Mouse (Mus musculus): Measurements from ENCODE around the gene Hoxd11. TPM values are rescaled to one million over a fixed set of nuclear protein-coding genes. Genes with fewer than 3 reads are reported as not detected.

Gene Hoxd11
- polyA plus RNA-seq, 1 experiment: not detected

GRCm38 (mm10) chr2:74658667-74659371 is 20.5 kb upstream of the Hoxd11 start:
- Histone ChIP-seq H3K4me3 (ENCODE audit: control insufficient read depth, low read depth, low read length) (no peak overlapping the region), H3K27ac (ENCODE audit: control insufficient read depth, insufficient read depth, low read depth, low read length) (no peak overlapping the region), H3K27me3 (ENCODE audit: control insufficient read depth, insufficient read depth, low read length) (peaks cover 21% of the 10 kb centered on the region), H3K4me1 (ENCODE audit: control insufficient read depth, insufficient read depth, low read length) (peaks cover 15% of the 10 kb centered on the region), H3K36me3 (ENCODE audit: control insufficient read depth, insufficient read depth, low read length) (no peaks in the 10 kb centered on the region)
- TF ChIP-seq CTCF (IDR thresholded peaks at IDR 0.05; ENCODE audit: control insufficient read depth, insufficient read depth, insufficient replicate concordance, low read depth, low read length) (no peak), POLR2A (IDR thresholded peaks at IDR 0.05; ENCODE audit: control insufficient read depth, low read depth, low read length) (no peak)

DNA sequence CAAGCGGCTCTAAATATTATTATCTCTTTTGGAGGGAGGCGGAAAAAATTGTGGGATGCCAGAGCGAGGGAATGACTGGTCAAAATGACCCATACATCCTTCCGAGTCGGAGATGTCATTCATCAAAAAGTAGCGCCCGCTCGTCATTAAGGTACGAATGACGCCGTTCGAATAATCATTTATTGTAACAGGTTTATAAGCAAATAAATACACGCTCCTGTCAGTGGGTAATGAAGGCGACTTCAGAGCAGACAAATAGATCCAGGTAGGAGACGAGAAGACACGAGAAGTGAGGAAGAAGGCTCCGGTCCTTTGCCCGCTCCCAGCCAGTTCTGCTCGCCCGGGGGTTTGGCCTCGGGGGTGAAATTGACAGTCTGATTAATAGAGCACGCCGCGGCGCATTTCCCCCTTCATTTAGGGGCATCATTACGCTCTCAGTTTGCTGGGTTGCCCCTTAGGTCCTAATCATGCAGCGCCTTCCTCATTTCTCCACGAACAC is 19.8 kb upstream of the Hoxd11 start, which contains the start of gene Evx2:
Evx2 (minus strand) TSS at position 51 of the 499 bp plus-strand sequence.
- Histone ChIP-seq H3K4me3 (ENCODE audit: control insufficient read depth, low read depth, low read length) (no peak within 1 kb of the TSS), H3K27ac (ENCODE audit: control insufficient read depth, insufficient read depth, low read depth, low read length) (no peak within 1 kb of the TSS), H3K27me3 (ENCODE audit: control insufficient read depth, insufficient read depth, low read length) (peaks cover 21% of the 10 kb centered on the region), H3K4me1 (ENCODE audit: control insufficient read depth, insufficient read depth, low read length) (peaks cover 15% of the 10 kb centered on the region), H3K36me3 (ENCODE audit: control insufficient read depth, insufficient read depth, low read length) (no peaks in the 10 kb centered on the region)
- TF ChIP-seq POLR2A (IDR thresholded peaks at IDR 0.05; ENCODE audit: control insufficient read depth, low read depth, low read length) (no peak), CTCF (IDR thresholded peaks at IDR 0.05; ENCODE audit: control insufficient read depth, insufficient read depth, insufficient replicate concordance, low read depth, low read length) (no peak)

GRCm38 (mm10) chr2:74660421-74661375 is 18.7 kb upstream of the Hoxd11 start:
- Histone ChIP-seq H3K36me3 (ENCODE audit: control insufficient read depth, insufficient read depth, low read length) (no peaks in the 10 kb centered on the region), H3K4me1 (ENCODE audit: control insufficient read depth, insufficient read depth, low read length) (peaks cover 15% of the 10 kb centered on the region), H3K4me3 (ENCODE audit: control insufficient read depth, low read depth, low read length) (no peak overlapping the region), H3K27ac (ENCODE audit: control insufficient read depth, insufficient read depth, low read depth, low read length) (no peak overlapping the region), H3K27me3 (ENCODE audit: control insufficient read depth, insufficient read depth, low read length) (peaks cover 19% of the 10 kb centered on the region)
- TF ChIP-seq CTCF (IDR thresholded peaks at IDR 0.05; ENCODE audit: control insufficient read depth, insufficient read depth, insufficient replicate concordance, low read depth, low read length): no peak
- no peak for TF ChIP-seq POLR2A (IDR thresholded peaks at IDR 0.05; ENCODE audit: control insufficient read depth, low read depth, low read length)

GRCm38 (mm10) chr2:74661685-74662084 is 17.7 kb upstream of the Hoxd11 start:
- no peak overlapping the region for H3K27ac ChIP-seq (ENCODE audit: control insufficient read depth, insufficient read depth, low read depth, low read length)
- H3K27me3 ChIP-seq (ENCODE audit: control insufficient read depth, insufficient read depth, low read length): peaks cover 17% of the 10 kb centered on the region
- no peak for TF ChIP-seq POLR2A (IDR thresholded peaks at IDR 0.05; ENCODE audit: control insufficient read depth, low read depth, low read length)
- no peak for TF ChIP-seq CTCF (IDR thresholded peaks at IDR 0.05; ENCODE audit: control insufficient read depth, insufficient read depth, insufficient replicate concordance, low read depth, low read length)
- peaks cover 15% of the 10 kb centered on the region for H3K4me1 ChIP-seq (ENCODE audit: control insufficient read depth, insufficient read depth, low read length)
- H3K4me3 ChIP-seq (ENCODE audit: control insufficient read depth, low read depth, low read length): no peak overlapping the region
- no peaks in the 10 kb centered on the region for H3K36me3 ChIP-seq (ENCODE audit: control insufficient read depth, insufficient read depth, low read length)

- H3K27me3 ChIP-seq (ENCODE audit: control insufficient read depth, insufficient read depth, low read length): peaks cover 20% of the 10 kb centered on the region
- H3K4me3 ChIP-seq (ENCODE audit: control insufficient read depth, low read depth, low read length): no peak overlapping the region
- H3K27ac ChIP-seq (ENCODE audit: control insufficient read depth, insufficient read depth, low read depth, low read length): no peak overlapping the region
- peak; percentile 46; the same call in 1 of the 2 replicates for TF ChIP-seq CTCF (IDR thresholded peaks at IDR 0.05; ENCODE audit: control insufficient read depth, insufficient read depth, insufficient replicate concordance, low read depth, low read length)
- no peak for TF ChIP-seq POLR2A (IDR thresholded peaks at IDR 0.05; ENCODE audit: control insufficient read depth, low read depth, low read length)
- H3K4me1 ChIP-seq (ENCODE audit: control insufficient read depth, insufficient read depth, low read length): peaks cover 11% of the 10 kb centered on the region
- H3K36me3 ChIP-seq (ENCODE audit: control insufficient read depth, insufficient read depth, low read length): no peaks in the 10 kb centered on the region
Measured at GRCm38 (mm10) chr2:74663291-74663925, 15.9 kb upstream of the Hoxd11 start.

- H3K36me3 ChIP-seq (ENCODE audit: control insufficient read depth, insufficient read depth, low read length): no peaks in the 10 kb centered on the region
- peaks cover 16% of the 10 kb centered on the region for H3K27me3 ChIP-seq (ENCODE audit: control insufficient read depth, insufficient read depth, low read length)
- TF ChIP-seq POLR2A (IDR thresholded peaks at IDR 0.05; ENCODE audit: control insufficient read depth, low read depth, low read length): no peak
- no peak for TF ChIP-seq CTCF (IDR thresholded peaks at IDR 0.05; ENCODE audit: control insufficient read depth, insufficient read depth, insufficient replicate concordance, low read depth, low read length)
- peaks cover 11% of the 10 kb centered on the region; the same call in 1 of the 2 replicates for H3K4me1 ChIP-seq (ENCODE audit: control insufficient read depth, insufficient read depth, low read length)
- no peak overlapping the region for H3K27ac ChIP-seq (ENCODE audit: control insufficient read depth, insufficient read depth, low read depth, low read length)
- no peak overlapping the region for H3K4me3 ChIP-seq (ENCODE audit: control insufficient read depth, low read depth, low read length)
Measured at GRCm38 (mm10) chr2:74666411-74666810, 12.9 kb upstream of the Hoxd11 start.
